Comparison of ENCODE assay signal across 11 mouse cellular contexts in the genomic region with DNA sequence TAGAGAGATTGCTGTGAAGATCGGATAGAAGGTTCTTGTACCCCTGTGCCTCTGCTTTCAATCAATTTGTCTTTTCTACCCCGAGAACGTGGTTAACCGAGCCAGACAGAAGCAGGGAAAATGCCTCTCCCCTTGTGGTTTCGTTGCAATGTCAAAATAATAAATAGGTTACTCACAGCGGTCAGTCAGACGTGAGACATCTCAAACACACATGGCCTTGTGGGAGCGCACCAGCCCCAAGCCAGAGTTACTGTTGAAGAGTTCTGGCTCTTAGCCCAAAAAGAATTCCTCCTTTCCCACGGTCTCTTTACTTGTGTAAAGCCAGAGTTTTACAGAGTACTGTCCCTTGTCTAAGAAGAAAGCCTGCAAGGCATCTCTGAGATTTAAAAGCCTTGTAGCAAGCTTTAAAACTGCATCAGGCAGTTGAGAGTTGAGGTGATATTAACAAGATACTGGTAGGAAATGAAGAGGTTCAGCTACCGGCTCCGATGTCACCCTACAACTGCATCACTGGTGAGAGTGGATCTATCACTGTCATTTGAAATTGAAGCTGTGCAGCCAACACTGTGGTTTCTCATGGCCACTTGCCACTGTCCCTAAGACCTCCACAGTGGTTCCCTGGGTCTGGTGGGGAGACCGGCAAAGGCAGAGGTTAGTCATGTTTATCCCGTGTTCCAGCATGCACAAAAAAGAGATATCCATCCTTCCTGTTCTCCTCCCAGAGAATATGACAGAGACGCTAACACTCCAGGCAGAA.
DNase-seq lines count a peak whose midpoint lies in the region; ATAC-seq and TF ChIP-seq lines count a peak whose summit lies in the region.
"Had no signal": no experiment of that assay in that cellular context is flagged by ENCODE, and none has a peak within 500 bp of the region (broad histone marks: within the 10 kb centered on the region; RNA-seq: fewer than 3 reads in every experiment).

No protein-coding gene starts in this region.

- H3K9me3 ChIP-seq in heart, embryonic 12.5 days (replicated peaks), result no peaks in the 10 kb centered on the region
- no peaks in the 10 kb centered on the region for H3K9me3 ChIP-seq in lung, postnatal 0 days (ENCODE audit: low read length)
- H3K9me3 ChIP-seq in embryonic facial prominence, embryonic 14.5 days (ENCODE audit: control insufficient read depth, low read length), result no peaks in the 10 kb centered on the region
- H3K9me3 ChIP-seq: midbrain, embryonic 15.5 days had no signal

- no peaks in the 10 kb centered on the region for H3K36me3 ChIP-seq in heart, embryonic 12.5 days
- no peaks in the 10 kb centered on the region for H3K36me3 ChIP-seq in lung, postnatal 0 days (ENCODE audit: insufficient read depth, low read length)
- no peaks in the 10 kb centered on the region for H3K36me3 ChIP-seq in embryonic facial prominence, embryonic 14.5 days (ENCODE audit: control insufficient read depth, insufficient read depth, low read length)
- H3K36me3 ChIP-seq: midbrain, embryonic 15.5 days had no signal

- DNase-seq in heart, adult 9 months (ENCODE audit: low spot score in 2 of 2), result peak; percentile 24 to 35
- DNase-seq in lung, postnatal 0 days (ENCODE audit: low spot score), result peak; percentile 31
- no peak for DNase-seq in lung, postnatal 4 days
- DNase-seq in embryonic facial prominence, embryonic 14.5 days (ENCODE audit: low spot score), result peak; percentile 86
- DNase-seq in skeletal muscle tissue, adult 2 months (ENCODE audit: low read depth, low spot score), result peak; percentile 7
- no peak for DNase-seq in gastrocnemius, postnatal 36 days
- DNase-seq: cerebellum, adult 9-11 months had no signal

- no peak for TF ChIP-seq EP300 in lung, postnatal 0 days (IDR thresholded peaks at IDR 0.05)

- ATAC-seq in heart, embryonic 12.5 days (ENCODE audit: insufficient number of reproducible peaks, low FRiP score), result no peak
- ATAC-seq in lung, postnatal 0 days, result peak; percentile 43; the same call in 1 of the 2 replicates
- peak; percentile 54 for ATAC-seq in embryonic facial prominence, embryonic 14.5 days (ENCODE audit: low read depth)
- ATAC-seq in inflammation-experienced regulatory T-cells, adult 6 months, result no peak
- ATAC-seq: midbrain, embryonic 15.5 days had no signal

- H3K4me1 ChIP-seq in heart, embryonic 12.5 days (replicated peaks), result no peaks in the 10 kb centered on the region
- H3K4me1 ChIP-seq in lung, postnatal 0 days (ENCODE audit: insufficient read depth, low read depth, low read length), result peaks cover 2% of the 10 kb centered on the region; the same call in 1 of the 2 replicates
- peaks cover 6% of the 10 kb centered on the region; the same call in 1 of the 2 replicates for H3K4me1 ChIP-seq in embryonic facial prominence, embryonic 14.5 days (ENCODE audit: control insufficient read depth, insufficient read depth, low read length)
- H3K4me1 ChIP-seq: midbrain, embryonic 15.5 days had no signal

- H3K27me3 ChIP-seq in heart, embryonic 12.5 days (replicated peaks), result no peaks in the 10 kb centered on the region
- no peaks in the 10 kb centered on the region for H3K27me3 ChIP-seq in lung, postnatal 0 days (replicated peaks; ENCODE audit: insufficient read depth, low read length)
- H3K27me3 ChIP-seq in embryonic facial prominence, embryonic 14.5 days (replicated peaks; ENCODE audit: control insufficient read depth, insufficient read depth, low read length), result no peaks in the 10 kb centered on the region
- H3K27me3 ChIP-seq: CH12.LX; midbrain, embryonic 15.5 days had no signal

- H3K4me2 ChIP-seq in heart, embryonic 12.5 days, result no peak overlapping the region
- no peak overlapping the region for H3K4me2 ChIP-seq in lung, postnatal 0 days (replicated peaks; ENCODE audit: low read depth, low read length)
- no peak overlapping the region for H3K4me2 ChIP-seq in embryonic facial prominence, embryonic 14.5 days (ENCODE audit: low read depth, low read length)
- H3K4me2 ChIP-seq: midbrain, embryonic 15.5 days had no signal

- intact Hi-C loops in gastrocnemius, postnatal 36 days (cut with DNase I), result no loop called here

- no peak overlapping the region for H3K9ac ChIP-seq in heart, embryonic 12.5 days
- H3K9ac ChIP-seq in lung, postnatal 0 days (replicated peaks; ENCODE audit: low read depth), result no peak overlapping the region
- H3K9ac ChIP-seq in embryonic facial prominence, embryonic 14.5 days (ENCODE audit: low read depth, low read length), result no peak overlapping the region
- H3K9ac ChIP-seq: midbrain, embryonic 15.5 days had no signal

- 67% methylated on average over 14 of the region's 14 CpGs for WGBS in heart, embryonic 12.5 days
- 51% methylated on average over 14 of the region's 14 CpGs for WGBS in lung, postnatal 0 days
- WGBS in embryonic facial prominence, embryonic 14.5 days, result 50% methylated on average over 14 of the region's 14 CpGs

- H3K4me3 ChIP-seq in heart, embryonic 12.5 days, result no peak overlapping the region
- no peak overlapping the region for H3K4me3 ChIP-seq in lung, postnatal 0 days (ENCODE audit: low read depth, low read length)
- H3K4me3 ChIP-seq in embryonic facial prominence, embryonic 14.5 days (ENCODE audit: low read depth, low read length), result no peak overlapping the region
- H3K4me3 ChIP-seq: midbrain, embryonic 15.5 days had no signal

- no peak for TF ChIP-seq CTCF in lung, postnatal 0 days (IDR thresholded peaks at IDR 0.05)

- no peak overlapping the region for H3K27ac ChIP-seq in heart, embryonic 12.5 days (ENCODE audit: poor library complexity, severe bottlenecking)
- no peak overlapping the region for H3K27ac ChIP-seq in lung, postnatal 0 days (ENCODE audit: low read length)
- no peak overlapping the region for H3K27ac ChIP-seq in embryonic facial prominence, embryonic 14.5 days (replicated peaks; ENCODE audit: low read depth, low read length)
- H3K27ac ChIP-seq: midbrain, embryonic 15.5 days had no signal

Comparison
In these comparisons a context has a peak if more than half of its experiments do, and no peak if none do; other contexts are left out.
1. DNase-seq: peak in heart, adult 9 months (2 of 2), lung, postnatal 0 days (single experiment), embryonic facial prominence, embryonic 14.5 days (single experiment) and skeletal muscle tissue, adult 2 months (single experiment); none in lung, postnatal 4 days (0 of 2) and gastrocnemius, postnatal 36 days (0 of 2).
2. ATAC-seq: peak in lung, postnatal 0 days (single experiment) and embryonic facial prominence, embryonic 14.5 days (single experiment); none in heart, embryonic 12.5 days (single experiment) and inflammation-experienced regulatory T-cells, adult 6 months (single experiment).